Mouse (Mus musculus) liver, postnatal 0 days (tissue): ENCODE measurements around the gene Cyp4a29. TPM values are rescaled to one million over a fixed set of nuclear protein-coding genes. Genes with fewer than 3 reads are reported as not detected.
"Not testable (repeated sequence)": the region's sequence is repeated elsewhere in the genome, so short reads cannot be mapped to it uniquely, and the experiment has no call there.

ENCODE experiments used
- ATAC-seq: fragments of 200-750 bp; cut with Nextera tagmentation; 2 replicates; pipeline ENCODE4 v1.8.0; 2017; ENCODE audit warnings: mild to moderate bottlenecking, moderate library complexity
- DNase-seq: peaks from one replicate; pipeline ENCODE4 v3.0.0-alpha.2; 2016
- H3K27ac ChIP-seq: fragments of 300-500 bp; sonication (generic); 2 replicates; pipeline ENCODE4 v1.5.1; 2014; ENCODE audit warnings: antibody characterized with exemption, moderate library complexity, mild to moderate bottlenecking, low read depth
- H3K27me3 ChIP-seq: fragments of 300-500 bp; sonication (generic); 2 replicates; pipeline ENCODE4 v1.6.1; 2014; ENCODE audit warnings: low read length, control low read depth, mixed read lengths; ENCODE audit not compliant: insufficient read depth
- H3K36me3 ChIP-seq: fragments of 300-500 bp; sonication (generic); replicated peaks from 2 replicates; pipeline ENCODE4 v1.6.1; 2014; ENCODE audit warnings: mild to moderate bottlenecking, control low read depth, low read length, moderate library complexity, mixed read lengths; ENCODE audit not compliant: insufficient read depth
- H3K4me1 ChIP-seq: fragments of 300-500 bp; sonication (generic); 2 replicates; pipeline ENCODE4 v1.6.1; 2014; ENCODE audit warnings: antibody characterized with exemption, mild to moderate bottlenecking, control low read depth; ENCODE audit not compliant: insufficient read depth
- H3K4me2 ChIP-seq: fragments of 300-500 bp; sonication (generic); 2 replicates; pipeline ENCODE4 v1.6.1; 2014; ENCODE audit warnings: low read depth, mild to moderate bottlenecking, low read length, moderate library complexity, mixed read lengths
- H3K4me3 ChIP-seq: fragments of 300-500 bp; sonication (generic); 2 replicates; pipeline ENCODE4 v1.5.1; 2014; ENCODE audit warnings: low read depth, low read length
- H3K9ac ChIP-seq: fragments of 300-500 bp; sonication (generic); replicated peaks from 2 replicates; pipeline ENCODE4 v1.6.1; 2014; ENCODE audit warnings: mild to moderate bottlenecking, moderate library complexity
- H3K9me3 ChIP-seq: fragments of 300-500 bp; sonication (generic); 2 replicates; pipeline ENCODE4 v1.6.1; 2016; ENCODE audit warnings: mild to moderate bottlenecking, control low read depth, low read length, mixed read lengths
- CTCF ChIP-seq: sonication (generic); IDR thresholded peaks from 2 replicates; pipeline ENCODE4 v1.5.1; 2016; ENCODE audit warnings: antibody characterized with exemption, low read depth
- EP300 ChIP-seq: IDR thresholded peaks from 2 replicates; pipeline ENCODE4 v1.6.1; 2016; ENCODE audit warnings: antibody characterized with exemption, low read depth, mild to moderate bottlenecking
- WGBS: fragments of 180-500 bp; shearing (Covaris S2); extraction: QIAGEN DNeasy Blood & Tissue Kit; methylation state at CpG from one replicate; pipeline ENCODE4 v1.1.7; 2014; ENCODE audit not compliant: insufficient replicate concordance; 5-methylcytosine and 5-hydroxymethylcytosine counted together
- polyA plus RNA-seq: library from polyadenylated mRNA; unstranded; fragments of >200 nt; fragmentation: Nextera tagmentation; extraction: Ambion mirVana; gene quantifications from 2 replicates; pipeline ENCODE4 v1.2.1, GENCODE M21; 2015

The Cyp4a29 gene
- not detected in 2 replicates for polyA plus RNA-seq

- Histone ChIP-seq H3K4me3 (no peak within 1 kb of the TSS), H3K36me3 (no peaks in the 10 kb centered on the region), H3K4me1 (no peaks in the 10 kb centered on the region), H3K27ac (no peak within 1 kb of the TSS), H3K27me3 (no peaks in the 10 kb centered on the region), H3K9me3 (no peaks in the 10 kb centered on the region), H3K9ac (no peak within 1 kb of the TSS), H3K4me2 (no peak within 1 kb of the TSS)
- WGBS: 70% methylated on average over 3 of the region's 3 CpGs
- DNase-seq (no peak), ATAC-seq (no peak)
- TF ChIP-seq EP300 (no peak), CTCF (no peak)
These were observed at the start of gene Cyp4a29 for GRCm38 (mm10) chr4:115241784-115242183. Gene Cyp4a29, plus strand, starts transcription at chr4:115242084.

DNA sequence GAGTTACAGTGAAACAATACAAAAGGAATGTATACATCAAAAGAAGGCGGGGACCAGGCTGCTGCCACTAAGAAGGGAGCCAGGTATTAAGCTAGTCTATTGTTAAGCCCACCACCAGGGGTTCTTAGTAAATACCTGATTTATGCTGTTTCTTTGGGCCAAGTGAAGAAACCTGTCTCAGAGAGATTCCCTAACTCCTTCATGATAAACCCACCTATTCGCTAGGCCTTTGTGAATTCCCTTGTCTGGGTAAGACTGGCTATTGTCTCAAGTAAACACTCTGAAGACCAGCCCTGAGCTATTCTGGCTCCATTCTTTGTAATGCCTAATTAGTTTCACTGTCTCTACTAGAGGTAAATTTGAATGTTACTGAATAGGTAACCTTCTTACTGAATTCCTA is 9.0 kb upstream of the Cyp4a29 start:
- WGBS: 73% methylated on average over 2 of the region's 2 CpGs
- H3K27ac ChIP-seq, H3K36me3 ChIP-seq, H3K27me3 ChIP-seq, H3K4me2 ChIP-seq, H3K4me1 ChIP-seq, H3K9me3 ChIP-seq, H3K4me3 ChIP-seq, H3K9ac ChIP-seq, DNase-seq, ATAC-seq: not testable (repeated sequence)

GRCm38 (mm10) chr4:115236462-115237096 is 5.3 kb upstream of the Cyp4a29 start:
- DNase-seq (no peak), ATAC-seq (no peak)
- Histone ChIP-seq H3K9ac (no peak overlapping the region), H3K36me3 (no peaks in the 10 kb centered on the region), H3K27me3 (no peaks in the 10 kb centered on the region), H3K27ac (no peak overlapping the region), H3K9me3 (no peaks in the 10 kb centered on the region), H3K4me2 (no peak overlapping the region), H3K4me3 (no peak overlapping the region), H3K4me1 (no peaks in the 10 kb centered on the region)
- TF ChIP-seq CTCF (no peak), EP300 (no peak)
- WGBS: 68% methylated on average over 1 of the region's 1 CpGs

GRCm38 (mm10) chr4:115264687-115265569 is 23.0 kb downstream of the Cyp4a29 start:
- not testable (repeated sequence) for H3K27me3 ChIP-seq, H3K9me3 ChIP-seq, H3K4me2 ChIP-seq, H3K9ac ChIP-seq, H3K36me3 ChIP-seq, H3K4me3 ChIP-seq, H3K27ac ChIP-seq, H3K4me1 ChIP-seq, DNase-seq
- peak; percentile 57; the same call in 1 of the 2 replicates for ATAC-seq
- 83% methylated on average over 3 of the region's 4 CpGs for WGBS

GRCm38 (mm10) chr4:115278215-115278982 is 36.5 kb downstream of the Cyp4a29 start:
- H3K27me3 ChIP-seq, DNase-seq, H3K9ac ChIP-seq, H3K4me3 ChIP-seq, H3K4me1 ChIP-seq, H3K36me3 ChIP-seq, H3K27ac ChIP-seq, ATAC-seq, H3K9me3 ChIP-seq, H3K4me2 ChIP-seq: not testable (repeated sequence)
- WGBS: 74% methylated on average over 2 of the region's 3 CpGs

- Histone ChIP-seq H3K4me2 (peak overlapping the region; percentile 61; the same call in 1 of the 2 replicates), H3K4me3 (peak overlapping the region; percentile 26; the same call in 1 of the 2 replicates), H3K36me3 (no peaks in the 10 kb centered on the region), H3K9me3 (no peaks in the 10 kb centered on the region), H3K27me3 (no peaks in the 10 kb centered on the region), H3K4me1 (0 out of 2 replicates have a peak, but pooled peaks cover 6% of the 10 kb centered on the region), H3K9ac (no peak overlapping the region), H3K27ac (no peak overlapping the region)
- DNase-seq (no peak), ATAC-seq (peak; percentile 46)
- TF ChIP-seq CTCF: no peak
- no peak for TF ChIP-seq EP300
These were observed 38.5 kb downstream of the Cyp4a29 start for GRCm38 (mm10) chr4:115280342-115280741.

DNA sequence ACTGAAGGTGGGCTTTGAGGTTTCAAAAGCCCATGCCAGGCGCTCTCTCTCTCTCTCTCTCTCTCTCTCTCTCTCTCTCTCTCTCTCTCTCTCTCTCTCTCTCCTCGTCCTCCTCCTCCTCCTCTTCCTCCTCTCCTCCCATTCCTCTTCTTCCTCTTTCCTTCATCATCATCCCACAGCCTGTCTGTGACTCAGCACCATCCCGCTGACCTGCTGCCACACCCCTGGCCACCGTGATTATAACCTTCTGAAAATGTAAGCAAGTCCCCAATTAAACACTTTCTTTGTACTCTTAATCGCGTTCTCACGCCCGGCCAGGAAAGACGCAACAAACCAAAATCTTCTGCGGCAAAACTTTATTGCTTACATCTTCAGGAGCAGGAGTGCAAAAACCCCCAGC is 38.9 kb downstream of the Cyp4a29 start:
- DNase-seq, H3K27me3 ChIP-seq, H3K9ac ChIP-seq, H3K4me1 ChIP-seq, H3K9me3 ChIP-seq, H3K36me3 ChIP-seq: not testable (repeated sequence)
- H3K4me3 ChIP-seq: peak overlapping the region; percentile 26
- H3K27ac ChIP-seq: 0 out of 2 replicates have a peak overlapping the region, but pooled peaks have one; percentile 29
- H3K4me2 ChIP-seq: peak overlapping the region; percentile 61
- ATAC-seq: peak; percentile 52; the same call in 1 of the 2 replicates
- 15% methylated on average over 10 of the region's 10 CpGs for WGBS
